Mouse (Mus musculus): ENCODE measurements around the gene Fam207a. TPM values are rescaled to one million over a fixed set of nuclear protein-coding genes. Genes with fewer than 3 reads are reported as not detected.

Fam207a gene
- polyA plus RNA-seq (2015; fragmentation: Nextera tagmentation; extraction: Ambion mirVana): 12.1 and 13.8 TPM in 2 replicates

DNA sequence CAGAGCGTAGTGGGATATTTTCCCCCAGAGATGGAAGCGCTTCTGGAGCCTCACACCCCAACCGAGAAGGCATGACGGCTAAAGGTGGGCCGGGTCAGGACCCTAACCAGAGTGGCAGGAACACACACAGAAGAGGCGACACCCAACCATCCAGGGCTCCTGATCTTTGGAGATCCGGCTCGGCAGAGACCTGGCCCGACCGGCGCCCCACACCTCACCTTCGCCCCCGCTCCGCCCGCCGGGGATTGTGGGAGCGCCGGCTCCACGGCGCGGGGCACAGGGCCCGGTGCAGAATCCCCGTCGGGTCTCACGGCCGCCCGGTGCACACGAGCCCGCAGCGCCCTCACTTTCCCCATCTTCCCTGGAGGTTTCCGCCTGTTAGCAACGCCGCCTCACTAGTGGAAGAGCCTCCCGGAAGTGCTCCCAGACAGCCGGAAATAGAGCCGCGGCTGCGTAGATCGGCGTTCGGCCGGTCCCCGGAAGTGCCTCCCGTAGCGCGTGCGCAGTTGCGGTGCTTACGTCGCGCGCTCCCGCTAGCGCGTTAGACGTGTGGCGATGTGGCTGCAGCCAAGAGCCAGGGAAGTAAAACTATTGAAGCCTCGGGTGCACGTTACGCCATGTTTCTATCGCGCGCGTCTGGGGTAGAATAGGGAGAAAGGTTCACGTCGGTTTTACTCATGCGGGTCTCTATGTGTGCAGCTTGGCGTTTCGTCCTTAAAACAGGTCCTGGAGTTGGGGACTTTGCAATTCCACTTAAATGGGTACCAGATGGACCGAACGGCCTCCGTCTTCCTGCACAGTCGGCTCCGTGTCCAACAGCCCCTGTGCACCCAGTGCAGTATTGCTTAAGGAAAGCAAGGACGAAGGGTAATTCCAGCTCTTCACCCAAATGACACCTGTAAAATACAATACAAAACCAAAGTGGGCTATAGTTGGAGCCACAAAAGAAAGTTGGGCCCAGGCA, at the start of gene Fam207a:
TSS of gene Fam207a (minus strand) at position 401 of the 964 bp plus-strand sequence.
- peak; percentile 92 for ATAC-seq (ENCODE audit: low read depth)
- Histone ChIP-seq H3K27ac (ENCODE audit: low read length) (peak within 1 kb of the TSS; percentile 80), H3K27me3 (ENCODE audit: control insufficient read depth, insufficient read depth, low read depth, low read length) (no peaks in the 10 kb centered on the region), H3K4me3 (ENCODE audit: low read depth, low read length) (peak within 1 kb of the TSS; percentile 98), H3K9me3 (replicated peaks; ENCODE audit: control insufficient read depth, low read length) (no peaks in the 10 kb centered on the region), H3K4me2 (ENCODE audit: low read depth, low read length) (peak within 1 kb of the TSS; percentile 91), H3K9ac (ENCODE audit: low read depth, low read length) (peak within 1 kb of the TSS; percentile 92), H3K4me1 (ENCODE audit: control insufficient read depth, low read depth, low read length) (peaks cover 23% of the 10 kb centered on the region), H3K36me3 (ENCODE audit: control insufficient read depth, insufficient read depth) (peaks cover 3% of the 10 kb centered on the region; the same call in 1 of the 2 replicates)
- under 1% methylated on average over 72 of the region's 75 CpGs for WGBS (ENCODE audit: insufficient replicate concordance)

DNA sequence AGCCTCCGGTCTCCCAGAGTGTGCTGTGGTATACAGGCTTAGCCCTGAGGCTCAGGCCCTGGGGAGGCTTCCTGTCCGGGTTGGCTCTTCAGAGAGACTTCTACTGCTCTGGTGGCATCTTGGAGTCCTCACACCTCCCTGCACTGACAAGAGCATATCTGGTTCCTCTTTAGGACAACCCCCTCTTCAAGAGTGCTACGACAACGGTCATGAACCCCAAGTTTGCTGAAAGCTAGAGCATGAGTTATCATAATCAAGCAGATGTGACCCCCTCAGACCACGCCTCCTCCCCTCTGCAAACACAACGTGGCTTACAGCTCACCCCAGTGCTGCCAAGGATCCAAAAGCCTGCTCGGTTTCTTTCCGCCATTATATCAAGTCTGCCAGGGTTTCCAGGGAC, 49.4 kb upstream of the Fam207a start:
- Histone ChIP-seq H3K4me1 (ENCODE audit: control insufficient read depth, low read depth, low read length) (peaks cover 7% of the 10 kb centered on the region), H3K4me2 (ENCODE audit: low read depth, low read length) (no peak overlapping the region), H3K4me3 (ENCODE audit: low read depth, low read length) (no peak overlapping the region), H3K9ac (ENCODE audit: low read depth, low read length) (no peak overlapping the region), H3K27me3 (ENCODE audit: control insufficient read depth, insufficient read depth, low read depth, low read length) (no peaks in the 10 kb centered on the region), H3K27ac (ENCODE audit: low read length) (no peak overlapping the region), H3K36me3 (ENCODE audit: control insufficient read depth, insufficient read depth) (no peaks in the 10 kb centered on the region), H3K9me3 (replicated peaks; ENCODE audit: control insufficient read depth, low read length) (no peaks in the 10 kb centered on the region)
- no peak for ATAC-seq (ENCODE audit: low read depth)
- WGBS (ENCODE audit: insufficient replicate concordance): 43% methylated on average over 8 of the region's 8 CpGs

DNA sequence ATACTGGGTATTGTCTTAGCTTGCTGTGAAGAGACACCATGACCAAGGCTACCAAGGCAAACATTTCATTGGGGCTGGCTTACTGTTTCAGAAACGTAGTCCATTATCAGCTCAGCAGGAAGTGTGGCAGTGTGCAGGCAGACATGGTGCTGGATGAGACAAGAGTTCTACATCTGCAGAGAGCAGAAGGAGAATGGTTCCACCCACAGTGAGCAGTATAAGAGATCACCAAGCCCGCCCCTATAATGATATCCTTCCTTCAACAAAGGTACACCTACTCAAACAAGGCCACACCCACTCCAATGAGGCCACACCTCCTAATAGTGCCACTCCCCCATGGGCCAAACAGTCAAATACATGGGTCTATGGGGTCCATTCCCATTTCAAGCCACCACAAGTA, 45.9 kb upstream of the Fam207a start:
- no peak overlapping the region for H3K4me2 ChIP-seq (ENCODE audit: low read depth, low read length)
- H3K9ac ChIP-seq (ENCODE audit: low read depth, low read length): no peak overlapping the region
- 44% methylated on average over 2 of the region's 2 CpGs for WGBS (ENCODE audit: insufficient replicate concordance)
- H3K4me3 ChIP-seq (ENCODE audit: low read depth, low read length): no peak overlapping the region
- H3K9me3 ChIP-seq (replicated peaks; ENCODE audit: control insufficient read depth, low read length): no peaks in the 10 kb centered on the region
- no peaks in the 10 kb centered on the region for H3K27me3 ChIP-seq (ENCODE audit: control insufficient read depth, insufficient read depth, low read depth, low read length)
- H3K4me1 ChIP-seq (ENCODE audit: control insufficient read depth, low read depth, low read length): peaks cover 7% of the 10 kb centered on the region
- no peak overlapping the region for H3K27ac ChIP-seq (ENCODE audit: low read length)
- H3K36me3 ChIP-seq (ENCODE audit: control insufficient read depth, insufficient read depth): no peaks in the 10 kb centered on the region
- 0 out of 2 replicates have a peak, but pooled peaks have one; percentile 31 for ATAC-seq (ENCODE audit: low read depth)

DNA sequence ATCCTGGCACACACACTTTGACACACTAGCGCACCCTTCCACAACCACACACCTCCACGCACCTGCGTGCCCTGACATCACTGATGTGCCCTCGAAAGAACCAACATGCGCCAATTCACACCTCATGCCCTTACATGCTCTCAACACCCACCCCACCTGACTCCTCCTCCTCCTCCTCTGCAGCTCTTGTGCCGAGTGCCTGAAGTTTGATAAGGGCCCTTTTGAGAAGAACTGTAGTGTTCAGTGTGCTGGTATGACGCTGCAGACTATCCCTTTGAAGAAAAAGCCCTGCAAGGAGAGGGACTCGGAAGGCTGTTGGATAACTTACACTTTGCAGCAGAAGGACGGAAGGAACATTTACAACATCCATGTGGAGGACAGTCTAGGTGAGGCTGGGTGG, 45.2 kb upstream of the Fam207a start:
- Histone ChIP-seq H3K9ac (ENCODE audit: low read depth, low read length) (no peak overlapping the region), H3K27ac (ENCODE audit: low read length) (no peak overlapping the region), H3K4me3 (ENCODE audit: low read depth, low read length) (no peak overlapping the region), H3K4me1 (ENCODE audit: control insufficient read depth, low read depth, low read length) (peaks cover 7% of the 10 kb centered on the region), H3K9me3 (replicated peaks; ENCODE audit: control insufficient read depth, low read length) (no peaks in the 10 kb centered on the region), H3K27me3 (ENCODE audit: control insufficient read depth, insufficient read depth, low read depth, low read length) (no peaks in the 10 kb centered on the region), H3K36me3 (ENCODE audit: control insufficient read depth, insufficient read depth) (no peaks in the 10 kb centered on the region), H3K4me2 (ENCODE audit: low read depth, low read length) (no peak overlapping the region)
- 71% methylated on average over 9 of the region's 9 CpGs for WGBS (ENCODE audit: insufficient replicate concordance)
- ATAC-seq (ENCODE audit: low read depth): no peak

DNA sequence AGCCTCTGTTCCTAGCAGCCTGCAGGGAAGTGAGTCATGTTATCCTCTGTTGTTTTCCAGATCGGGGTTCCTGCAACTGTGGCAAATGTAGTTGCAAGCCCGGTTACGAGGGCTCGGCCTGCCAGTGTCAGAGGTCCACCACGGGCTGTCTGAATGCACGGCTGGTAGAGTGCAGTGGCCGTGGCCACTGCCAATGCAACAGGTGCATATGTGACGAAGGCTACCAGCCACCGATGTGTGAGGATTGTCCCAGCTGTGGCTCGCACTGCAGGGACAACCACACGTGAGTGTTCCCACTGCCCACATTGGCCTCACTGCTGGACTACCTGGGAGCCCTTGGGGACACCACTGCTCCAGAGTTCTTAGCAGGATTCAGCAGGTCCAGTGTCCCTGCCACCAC, 44.5 kb upstream of the Fam207a start:
- no peak for ATAC-seq (ENCODE audit: low read depth)
- no peak overlapping the region for H3K9ac ChIP-seq (ENCODE audit: low read depth, low read length)
- H3K4me1 ChIP-seq (ENCODE audit: control insufficient read depth, low read depth, low read length): peaks cover 7% of the 10 kb centered on the region
- no peak overlapping the region for H3K4me3 ChIP-seq (ENCODE audit: low read depth, low read length)
- no peak overlapping the region for H3K4me2 ChIP-seq (ENCODE audit: low read depth, low read length)
- WGBS (ENCODE audit: insufficient replicate concordance): 69% methylated on average over 11 of the region's 11 CpGs
- no peaks in the 10 kb centered on the region for H3K27me3 ChIP-seq (ENCODE audit: control insufficient read depth, insufficient read depth, low read depth, low read length)
- H3K27ac ChIP-seq (ENCODE audit: low read length): no peak overlapping the region
- no peaks in the 10 kb centered on the region for H3K9me3 ChIP-seq (replicated peaks; ENCODE audit: control insufficient read depth, low read length)
- H3K36me3 ChIP-seq (ENCODE audit: control insufficient read depth, insufficient read depth): no peaks in the 10 kb centered on the region

DNA sequence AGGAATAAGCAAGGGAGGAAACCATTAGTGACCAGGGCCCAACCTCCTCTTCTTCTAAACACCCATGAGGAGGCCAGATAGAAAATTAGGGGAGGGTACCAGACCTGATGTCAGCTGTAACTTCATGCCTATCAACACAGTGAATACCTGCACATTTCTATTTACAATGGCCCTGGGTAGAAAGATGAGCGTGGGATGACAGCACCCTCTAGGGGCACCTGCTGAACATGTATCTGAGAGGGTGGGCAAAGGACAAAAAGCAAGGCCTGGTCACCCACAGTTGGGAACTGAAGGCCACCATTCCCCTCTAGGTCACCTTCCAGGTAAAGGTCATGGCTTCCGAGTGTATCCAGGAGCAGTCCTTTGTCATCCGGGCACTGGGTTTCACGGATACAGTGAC, 42.1 kb upstream of the Fam207a start:
- no peaks in the 10 kb centered on the region for H3K9me3 ChIP-seq (replicated peaks; ENCODE audit: control insufficient read depth, low read length)
- no peak for ATAC-seq (ENCODE audit: low read depth)
- H3K4me2 ChIP-seq (ENCODE audit: low read depth, low read length): no peak overlapping the region
- H3K4me1 ChIP-seq (ENCODE audit: control insufficient read depth, low read depth, low read length): peaks cover 7% of the 10 kb centered on the region
- WGBS (ENCODE audit: insufficient replicate concordance): 75% methylated on average over 4 of the region's 4 CpGs
- no peak overlapping the region for H3K27ac ChIP-seq (ENCODE audit: low read length)
- no peak overlapping the region for H3K9ac ChIP-seq (ENCODE audit: low read depth, low read length)
- H3K4me3 ChIP-seq (ENCODE audit: low read depth, low read length): no peak overlapping the region
- H3K36me3 ChIP-seq (ENCODE audit: control insufficient read depth, insufficient read depth): no peaks in the 10 kb centered on the region
- H3K27me3 ChIP-seq (ENCODE audit: control insufficient read depth, insufficient read depth, low read depth, low read length): no peaks in the 10 kb centered on the region

DNA sequence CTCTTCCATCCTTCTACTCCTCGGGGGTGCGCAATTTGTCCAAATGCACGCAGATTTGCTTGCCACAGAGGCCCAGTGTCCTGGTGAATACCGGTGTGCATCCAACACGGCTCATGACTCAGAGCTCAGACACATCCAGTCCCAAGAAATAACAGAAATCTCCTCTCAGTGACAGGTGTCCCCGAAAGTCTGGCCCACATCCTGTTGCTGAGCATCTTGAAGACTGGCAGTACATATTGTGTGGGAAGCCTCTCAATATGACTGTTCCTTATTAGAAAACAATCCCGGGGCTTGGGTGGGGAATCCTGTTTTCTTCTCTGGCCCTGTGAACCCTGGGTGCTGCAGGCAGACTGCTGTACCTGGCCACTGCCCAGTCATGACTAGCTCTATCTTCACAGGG, 41.0 kb upstream of the Fam207a start:
- H3K9me3 ChIP-seq (replicated peaks; ENCODE audit: control insufficient read depth, low read length): no peaks in the 10 kb centered on the region
- no peaks in the 10 kb centered on the region for H3K36me3 ChIP-seq (ENCODE audit: control insufficient read depth, insufficient read depth)
- H3K9ac ChIP-seq (ENCODE audit: low read depth, low read length): no peak overlapping the region
- H3K4me3 ChIP-seq (ENCODE audit: low read depth, low read length): no peak overlapping the region
- peaks cover 7% of the 10 kb centered on the region for H3K4me1 ChIP-seq (ENCODE audit: control insufficient read depth, low read depth, low read length)
- no peak overlapping the region for H3K27ac ChIP-seq (ENCODE audit: low read length)
- no peak for ATAC-seq (ENCODE audit: low read depth)
- WGBS (ENCODE audit: insufficient replicate concordance): 73% methylated on average over 7 of the region's 7 CpGs
- no peak overlapping the region for H3K4me2 ChIP-seq (ENCODE audit: low read depth, low read length)
- no peaks in the 10 kb centered on the region for H3K27me3 ChIP-seq (ENCODE audit: control insufficient read depth, insufficient read depth, low read depth, low read length)

DNA sequence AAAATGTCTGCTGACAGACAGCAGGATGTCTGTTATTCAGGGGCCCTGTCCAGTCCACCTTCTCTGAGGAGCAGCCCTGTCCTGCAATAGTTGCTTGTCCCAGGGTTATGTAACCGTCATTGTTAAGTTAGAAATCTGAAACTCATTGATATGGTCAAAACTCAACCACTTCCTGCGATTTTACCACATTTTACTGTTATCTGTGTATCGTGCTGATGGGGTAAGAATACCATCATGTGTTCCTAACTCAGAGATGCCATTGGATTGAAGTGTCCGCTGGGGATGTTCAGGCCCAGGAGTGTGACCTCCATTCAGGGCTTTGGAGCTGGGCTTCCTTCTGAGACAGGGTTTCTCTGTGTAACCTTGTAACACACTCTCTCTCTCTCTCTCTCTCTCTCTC, 39.3 kb upstream of the Fam207a start:
- Histone ChIP-seq H3K27ac (ENCODE audit: low read length) (no peak overlapping the region), H3K36me3 (ENCODE audit: control insufficient read depth, insufficient read depth) (no peaks in the 10 kb centered on the region), H3K27me3 (ENCODE audit: control insufficient read depth, insufficient read depth, low read depth, low read length) (no peaks in the 10 kb centered on the region), H3K9me3 (replicated peaks; ENCODE audit: control insufficient read depth, low read length) (no peaks in the 10 kb centered on the region), H3K4me3 (ENCODE audit: low read depth, low read length) (no peak overlapping the region), H3K4me1 (ENCODE audit: control insufficient read depth, low read depth, low read length) (no peaks in the 10 kb centered on the region), H3K4me2 (ENCODE audit: low read depth, low read length) (no peak overlapping the region), H3K9ac (ENCODE audit: low read depth, low read length) (no peak overlapping the region)
- WGBS (ENCODE audit: insufficient replicate concordance): 41% methylated on average over 4 of the region's 4 CpGs
- ATAC-seq (ENCODE audit: low read depth): no peak

DNA sequence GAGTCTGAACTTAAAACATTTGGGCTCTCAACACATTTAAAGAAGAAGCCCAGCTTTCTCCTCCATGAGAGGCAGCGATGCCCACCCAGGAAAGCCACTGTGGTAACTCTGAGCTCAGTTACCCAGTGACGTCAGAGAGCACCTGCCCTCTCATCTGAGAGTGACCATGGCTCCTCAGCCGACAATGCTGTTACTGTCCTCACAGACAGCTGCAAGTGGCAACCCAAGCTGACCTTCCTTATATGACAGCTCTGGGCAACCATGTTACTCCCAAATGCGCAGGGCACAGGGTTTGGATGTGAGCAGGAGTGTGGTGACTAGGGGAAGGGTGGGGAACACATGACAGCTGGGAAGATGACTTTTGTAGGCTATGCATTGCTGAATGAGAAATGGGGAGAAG, 37.7 kb upstream of the Fam207a start:
- Histone ChIP-seq H3K27ac (ENCODE audit: low read length) (no peak overlapping the region), H3K4me2 (ENCODE audit: low read depth, low read length) (no peak overlapping the region), H3K9me3 (replicated peaks; ENCODE audit: control insufficient read depth, low read length) (no peaks in the 10 kb centered on the region), H3K4me3 (ENCODE audit: low read depth, low read length) (no peak overlapping the region), H3K27me3 (ENCODE audit: control insufficient read depth, insufficient read depth, low read depth, low read length) (no peaks in the 10 kb centered on the region), H3K4me1 (ENCODE audit: control insufficient read depth, low read depth, low read length) (no peaks in the 10 kb centered on the region), H3K36me3 (ENCODE audit: control insufficient read depth, insufficient read depth) (no peaks in the 10 kb centered on the region), H3K9ac (ENCODE audit: low read depth, low read length) (no peak overlapping the region)
- no peak for ATAC-seq (ENCODE audit: low read depth)
- WGBS (ENCODE audit: insufficient replicate concordance): 67% methylated on average over 4 of the region's 4 CpGs

Measured in liver, embryonic 16.5 days (tissue).